Mouse (Mus musculus) kidney, adult 9 months (tissue): ENCODE data around the gene Chd1l.
A peak's percentile ranks its signal among the peaks of the same experiment; 100 is the strongest.

Source experiments
- DNase-seq: peaks from one replicate; pipeline ENCODE4 v3.0.0; 2022

Gene Chd1l

DNA sequence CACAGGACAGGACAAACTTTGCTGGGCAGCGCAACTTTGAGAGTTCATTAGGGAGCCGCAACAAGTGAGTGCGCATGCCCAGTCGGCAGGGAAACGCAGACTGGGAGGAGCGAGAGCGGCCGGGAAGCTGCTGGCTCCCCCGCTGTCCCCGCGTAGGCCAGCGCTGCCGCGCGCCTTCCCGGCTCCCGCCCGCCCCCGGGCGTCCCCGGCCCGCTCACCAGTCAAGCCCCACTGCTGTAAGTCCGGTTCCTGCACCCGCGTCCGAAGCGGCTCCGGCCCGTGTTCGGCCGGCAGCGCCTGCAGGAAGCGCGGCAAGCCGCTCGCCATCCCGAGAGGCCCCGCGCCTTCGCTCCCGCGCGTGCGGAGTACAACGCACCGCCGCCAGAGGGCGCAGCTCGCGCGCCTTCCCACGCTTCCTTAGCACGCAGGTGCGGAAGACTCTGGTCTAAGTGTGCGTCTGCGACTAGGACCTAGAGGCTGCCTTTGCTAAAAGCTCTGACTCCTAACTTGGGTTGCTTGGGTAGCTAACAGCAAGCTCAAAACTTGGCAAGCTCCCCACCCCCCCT, at the start of gene Chd1l:
Chd1l (minus strand) TSS at position 359 of the 566 bp plus-strand sequence.
- DNase-seq = peak; percentile 93

DNA sequence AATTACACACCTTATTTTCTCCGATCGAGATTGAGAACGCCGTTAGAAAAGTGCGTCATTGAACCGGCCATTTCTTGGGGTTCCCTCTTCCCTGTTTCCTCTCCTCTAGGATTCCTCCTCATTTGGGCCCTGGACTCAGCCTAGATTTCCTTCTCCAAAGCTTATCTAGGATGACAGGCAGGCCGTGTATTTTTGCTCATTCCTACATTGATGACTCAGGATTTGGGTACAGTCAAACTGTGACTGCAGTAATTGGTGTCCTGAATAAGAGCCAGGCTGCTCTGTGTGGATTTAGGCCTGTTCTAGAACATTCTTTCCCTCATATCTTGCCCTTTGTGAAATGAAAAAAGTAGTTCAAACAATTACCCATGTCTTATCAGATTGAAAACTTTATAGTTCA, 49.7 kb upstream of the Chd1l start:
- DNase-seq = no peak

DNA sequence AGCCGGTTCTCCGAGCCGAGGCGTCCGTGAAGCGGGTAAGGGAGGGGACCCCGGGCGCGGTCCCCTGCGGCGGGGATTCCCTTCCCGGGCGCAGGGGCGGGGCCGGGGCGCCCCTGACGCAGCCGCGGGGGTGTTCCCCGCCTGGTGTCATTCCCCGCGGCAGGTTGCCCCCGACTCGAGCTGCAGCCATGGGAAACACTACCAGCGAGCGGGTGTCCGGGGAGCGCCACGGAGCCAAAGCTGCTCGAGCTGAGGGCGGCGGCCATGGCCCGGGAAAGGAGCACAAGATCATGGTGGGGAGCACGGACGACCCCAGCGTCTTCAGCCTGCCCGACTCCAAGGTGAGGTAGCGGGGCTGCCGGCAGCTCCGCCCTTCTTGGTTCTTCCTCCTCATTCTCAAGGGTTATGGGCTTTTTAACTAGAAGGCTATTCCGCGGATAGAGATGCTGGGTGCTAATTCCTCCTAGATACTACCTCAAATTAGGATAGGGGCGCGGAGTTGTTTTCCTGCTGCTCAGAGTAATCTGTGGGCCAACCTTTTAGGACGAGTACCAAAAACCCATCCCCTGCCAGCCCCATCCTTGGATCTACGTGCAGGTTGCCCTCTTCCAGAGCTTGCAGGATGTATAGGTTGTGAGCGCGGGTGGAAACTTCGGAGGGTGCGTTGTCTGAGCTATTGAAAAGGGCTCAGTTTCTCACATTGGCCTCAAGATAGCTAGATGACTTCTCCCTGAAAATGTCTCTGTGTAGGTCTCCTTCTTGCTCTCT, 48.6 kb upstream of the Chd1l start:
- DNase-seq = no peak

- DNase-seq = peak; percentile 100
Measured at GRCm38 (mm10) chr3:97657655-97658411, 47.8 kb upstream of the Chd1l start, which contains the start of gene Prkab2. TSS of gene Prkab2 (plus strand) at chr3:97658193.

DNA sequence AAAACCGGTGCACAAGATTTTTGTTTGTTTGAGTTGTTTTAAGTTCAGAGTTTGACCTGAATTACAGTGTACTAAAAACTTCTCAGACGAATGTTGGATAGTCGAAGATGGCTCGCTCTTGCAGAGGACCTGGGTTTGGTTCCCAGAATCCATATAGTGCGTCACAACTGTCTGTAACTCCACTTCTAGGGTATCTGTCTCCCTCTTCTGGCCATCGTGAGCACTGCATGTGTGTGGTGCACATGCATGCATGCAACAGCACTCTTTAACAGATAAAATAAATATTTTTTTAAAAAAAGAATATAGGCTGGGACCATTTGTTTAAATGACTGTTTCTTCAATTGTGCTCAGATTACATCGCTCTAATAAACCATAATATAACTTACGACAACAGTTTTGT, 44.9 kb upstream of the Chd1l start:
- DNase-seq = peak; percentile 48

DNA sequence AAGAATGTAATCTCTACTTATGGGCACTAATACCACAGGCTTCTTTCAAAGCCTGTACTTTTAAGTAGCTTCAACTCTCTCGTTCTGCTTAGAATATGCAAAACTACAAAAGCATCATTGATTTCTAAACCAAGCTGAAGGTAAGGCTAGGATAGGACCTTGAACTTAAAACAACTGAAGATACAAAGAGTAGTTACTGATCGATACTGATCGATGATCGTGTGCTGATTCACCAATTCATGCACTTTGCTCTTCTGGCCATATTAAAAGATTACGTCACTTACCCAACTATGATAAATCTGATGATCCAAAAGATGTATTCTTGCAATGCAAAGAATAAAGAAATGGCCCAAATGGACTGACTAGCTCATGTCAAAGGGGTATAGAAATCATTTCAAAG, 43.8 kb upstream of the Chd1l start:
- no peak for DNase-seq

- no peak for DNase-seq
Measured at GRCm38 (mm10) chr3:97651604-97652003, 41.6 kb upstream of the Chd1l start.

- DNase-seq = no peak
Measured at GRCm38 (mm10) chr3:97649469-97649868, 39.5 kb upstream of the Chd1l start.

DNA sequence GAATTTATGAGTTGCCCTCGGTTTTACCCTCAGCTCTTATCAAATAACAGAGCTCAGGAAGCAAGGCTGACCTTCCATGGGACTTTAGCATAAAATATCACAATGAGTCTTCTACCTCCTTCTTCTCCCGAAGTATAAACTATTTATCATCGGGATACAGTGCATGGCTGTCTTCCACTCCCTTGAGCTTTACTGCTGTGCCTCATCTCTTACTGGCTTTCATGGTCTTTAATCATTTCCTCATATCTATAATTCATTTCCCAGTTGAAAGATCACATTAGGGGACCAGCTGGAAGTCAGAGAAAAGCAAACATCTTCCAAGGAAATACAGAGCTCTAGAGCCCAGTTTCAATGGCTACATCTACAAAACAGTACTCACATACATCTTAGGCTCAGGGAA, 39.0 kb upstream of the Chd1l start:
- no peak for DNase-seq

DNA sequence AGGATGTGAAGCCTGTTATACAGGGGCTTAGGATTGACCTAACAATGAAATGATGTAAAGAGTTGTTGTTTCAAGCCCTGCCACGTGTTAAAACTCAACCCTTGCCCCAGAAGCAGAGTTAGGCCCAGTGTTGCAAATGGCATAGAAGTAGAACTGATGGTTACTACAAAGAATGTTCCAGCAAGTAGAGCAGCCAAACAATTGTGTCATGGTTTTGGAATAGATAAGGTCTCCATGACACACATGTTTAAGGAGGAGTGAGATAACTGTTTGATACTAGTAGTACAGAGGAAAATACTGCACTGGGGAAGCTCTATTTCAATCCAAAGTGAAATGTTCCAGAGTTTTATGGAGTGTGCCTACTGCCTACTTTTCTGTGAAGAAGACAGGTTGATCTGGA, 38.5 kb upstream of the Chd1l start:
- DNase-seq = no peak

- no peak for DNase-seq
Measured at GRCm38 (mm10) chr3:97642001-97642400, 32.0 kb upstream of the Chd1l start.

DNA sequence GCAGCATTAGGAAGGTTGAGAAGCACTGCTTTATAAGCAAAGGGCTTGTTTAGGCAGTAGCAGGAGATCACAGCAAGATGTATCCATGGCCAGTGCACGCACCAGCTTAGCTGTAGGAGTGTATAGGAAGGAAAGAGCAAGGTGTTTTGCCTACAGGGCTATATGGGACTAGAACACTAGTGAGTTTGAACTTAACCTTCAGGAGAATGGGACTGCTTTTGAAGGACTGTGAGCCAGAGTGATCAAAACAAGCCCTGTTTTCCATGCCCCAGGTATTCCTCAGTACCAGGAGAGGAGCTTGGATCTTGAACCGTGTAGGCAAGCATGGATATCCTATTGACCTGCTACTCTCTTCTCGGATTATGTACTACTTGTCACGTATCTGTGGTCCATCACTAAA, 31.4 kb upstream of the Chd1l start:
- DNase-seq = no peak

- no peak for DNase-seq
Measured at GRCm38 (mm10) chr3:97634288-97634761, 24.3 kb upstream of the Chd1l start.

DNA sequence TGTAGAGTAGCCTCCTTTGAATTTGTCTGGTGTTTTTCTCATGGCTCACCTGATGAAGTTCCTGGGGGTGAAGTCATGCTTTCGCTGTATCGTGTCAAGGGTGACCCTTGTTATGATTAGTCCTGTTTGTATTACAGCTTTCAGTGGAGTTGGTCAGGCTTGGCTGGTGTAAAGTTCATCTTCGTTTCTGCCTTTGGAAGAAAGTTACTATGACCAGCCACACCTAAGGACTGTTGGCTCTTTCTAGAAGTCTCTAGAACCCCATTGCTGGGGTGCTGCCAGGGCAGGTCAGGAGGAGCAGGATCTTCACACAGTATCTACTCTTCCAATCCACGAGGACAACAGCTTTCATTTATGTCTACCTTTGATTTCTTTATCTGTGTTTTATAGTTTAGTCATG, 23.5 kb upstream of the Chd1l start:
- DNase-seq = peak; percentile 46

GRCm38 (mm10) chr3:97631258-97631860, 21.4 kb upstream of the Chd1l start:
- no peak for DNase-seq

GRCm38 (mm10) chr3:97630746-97631145, 20.7 kb upstream of the Chd1l start:
- no peak for DNase-seq

DNA sequence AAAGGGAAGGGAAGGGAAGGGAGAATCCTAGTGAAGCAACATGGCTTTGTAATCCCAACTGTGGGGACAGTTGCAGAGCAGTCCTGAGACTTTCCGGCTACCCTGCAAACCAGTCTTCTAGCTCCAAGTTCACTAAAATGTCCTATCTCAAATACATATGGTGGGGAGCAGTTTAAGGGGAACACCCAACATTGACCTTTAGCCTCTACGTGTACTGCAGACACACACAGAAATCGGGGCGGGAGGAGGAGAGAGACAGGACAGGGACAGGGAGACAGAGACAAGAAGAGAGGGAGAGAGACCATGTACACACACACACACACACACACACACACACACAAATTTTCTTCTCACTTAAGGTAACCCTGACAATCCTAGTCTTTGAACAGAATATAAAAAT, 19.9 kb upstream of the Chd1l start:
- DNase-seq = no peak

DNA sequence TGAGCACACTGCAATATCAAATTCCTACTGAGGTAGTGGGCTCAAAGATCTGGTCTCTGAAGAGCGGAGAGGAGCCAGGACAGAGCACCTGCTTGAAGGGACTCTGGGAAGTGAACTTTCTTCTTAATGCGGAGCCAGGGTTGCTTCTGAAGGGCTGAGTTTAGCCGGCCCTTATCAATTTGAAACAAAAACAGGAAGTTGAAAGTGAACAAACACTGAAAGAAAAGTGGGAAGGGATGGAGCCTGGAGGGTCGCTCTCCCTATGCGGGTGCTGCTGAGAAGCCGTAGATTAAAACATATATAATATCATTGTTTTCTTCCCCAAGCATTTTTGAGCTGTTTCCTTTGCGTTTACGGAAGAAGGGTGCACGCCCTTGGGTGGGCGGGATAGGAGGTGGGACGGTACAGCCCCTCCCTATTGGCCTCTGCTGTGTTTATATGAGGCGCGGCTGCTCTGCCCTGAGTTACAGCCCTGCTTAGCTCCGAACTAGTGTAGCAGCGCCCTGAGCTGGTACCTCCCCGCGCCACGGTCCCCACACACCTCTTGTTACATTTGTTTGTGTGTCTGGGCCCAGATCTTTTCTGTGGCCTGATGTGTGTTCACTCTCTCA, 18.5 kb upstream of the Chd1l start, which contains the start of gene Fmo5:
Fmo5 (plus strand) TSS at position 414 of the 611 bp plus-strand sequence.
- peak; percentile 85 for DNase-seq

DNA sequence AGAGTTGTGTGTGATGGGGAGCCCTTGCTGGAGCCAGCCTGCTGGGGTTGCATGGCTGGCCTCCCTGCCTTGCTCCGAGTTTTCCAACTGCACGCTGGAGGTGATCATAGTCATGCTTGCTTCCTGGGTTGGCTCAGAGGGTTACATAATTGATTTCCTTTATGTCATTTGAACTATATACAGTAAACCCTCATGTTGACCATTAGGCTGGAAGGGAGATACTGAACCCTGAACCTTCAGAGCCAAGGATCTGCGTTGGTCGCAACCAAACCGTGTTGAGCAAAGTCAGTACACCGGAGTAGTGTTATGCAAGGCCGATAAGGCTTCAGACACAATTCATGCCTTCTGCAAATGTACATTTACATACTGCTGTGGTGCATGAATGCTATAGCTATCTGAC, 17.9 kb upstream of the Chd1l start:
- no peak for DNase-seq

- peak; percentile 89 for DNase-seq
Measured at GRCm38 (mm10) chr3:97624611-97625010, 14.6 kb upstream of the Chd1l start.

- no peak for DNase-seq
Measured at GRCm38 (mm10) chr3:97620657-97621056, 10.7 kb upstream of the Chd1l start.

GRCm38 (mm10) chr3:97617899-97618298, 7.9 kb upstream of the Chd1l start:
- DNase-seq = no peak
